Mouse (Mus musculus) intestine, embryonic 15.5 days (tissue): Measurements from ENCODE around the gene Slit3. TPM values are rescaled to one million over a fixed set of nuclear protein-coding genes. Genes with fewer than 3 reads are reported as not detected.

ENCODE experiments used
- ATAC-seq: fragments of 200-750 bp; cut with Nextera tagmentation; 2 replicates; pipeline ENCODE4 v1.8.0; 2017; ENCODE audit warnings: moderate TSS enrichment, moderate library complexity
- H3K27ac ChIP-seq: fragments of 300-500 bp; sonication (generic); 2 replicates; pipeline ENCODE4 v1.5.1; 2015; ENCODE audit warnings: mild to moderate bottlenecking, inconsistent platforms
- H3K27me3 ChIP-seq: fragments of 300-500 bp; sonication (generic); replicated peaks from 2 replicates; pipeline ENCODE4 v1.6.1; 2015; ENCODE audit warnings: inconsistent platforms
- H3K36me3 ChIP-seq: fragments of 300-500 bp; sonication (generic); 2 replicates; pipeline ENCODE4 v1.6.1; 2015; ENCODE audit warnings: inconsistent platforms
- H3K4me1 ChIP-seq: fragments of 300-500 bp; sonication (generic); replicated peaks from 2 replicates; pipeline ENCODE4 v1.6.1; 2015; ENCODE audit warnings: inconsistent platforms
- H3K4me2 ChIP-seq: fragments of 300-500 bp; sonication (generic); replicated peaks from 2 replicates; pipeline ENCODE4 v1.6.1; 2015; ENCODE audit warnings: mild to moderate bottlenecking, inconsistent platforms
- H3K4me3 ChIP-seq: fragments of 300-500 bp; sonication (generic); replicated peaks from 2 replicates; pipeline ENCODE4 v1.5.1; 2015; ENCODE audit warnings: inconsistent platforms
- H3K9ac ChIP-seq: fragments of 300-500 bp; sonication (generic); 2 replicates; pipeline ENCODE4 v1.6.1; 2015; ENCODE audit warnings: inconsistent platforms
- H3K9me3 ChIP-seq: fragments of 300-500 bp; sonication (generic); 2 replicates; pipeline ENCODE4 v1.6.1; 2016; ENCODE audit warnings: inconsistent platforms
- WGBS: fragments of 180-500 bp; shearing (Covaris S2); methylation state at CpG from one replicate; pipeline ENCODE4 v1.1.7; 2015; 5-methylcytosine and 5-hydroxymethylcytosine counted together
- polyA plus RNA-seq: library from polyadenylated mRNA; unstranded; fragments of >200 nt; fragmentation: Nextera tagmentation; extraction: Ambion mirVana; gene quantifications from 2 replicates; pipeline ENCODE4 v1.2.1, GENCODE M21; 2015

Slit3 gene
- polyA plus RNA-seq, 1 experiment from 2014 or later: 15.9 TPM

GRCm38 (mm10) chr11:35473617-35473996, 352.6 kb downstream of the Slit3 start:
- Histone ChIP-seq H3K9ac (no peak overlapping the region), H3K36me3 (no peaks in the 10 kb centered on the region), H3K4me2 (no peak overlapping the region), H3K4me1 (no peaks in the 10 kb centered on the region), H3K9me3 (no peaks in the 10 kb centered on the region), H3K4me3 (no peak overlapping the region), H3K27ac (no peak overlapping the region), H3K27me3 (no peaks in the 10 kb centered on the region)
- WGBS: 62% methylated on average over 5 of the region's 5 CpGs
- no peak for ATAC-seq

- Histone ChIP-seq H3K9ac (no peak overlapping the region), H3K27ac (no peak overlapping the region), H3K4me3 (no peak overlapping the region), H3K36me3 (no peaks in the 10 kb centered on the region), H3K4me2 (no peak overlapping the region), H3K9me3 (no peaks in the 10 kb centered on the region), H3K27me3 (no peaks in the 10 kb centered on the region), H3K4me1 (no peaks in the 10 kb centered on the region)
- WGBS: 54% methylated on average over 8 of the region's 8 CpGs
- no peak for ATAC-seq
These were observed 359.1 kb downstream of the Slit3 start for GRCm38 (mm10) chr11:35480146-35480545.

- WGBS: 81% methylated on average over 9 of the region's 9 CpGs
These were observed 360.8 kb downstream of the Slit3 start for GRCm38 (mm10) chr11:35481611-35482363.

GRCm38 (mm10) chr11:35487966-35488365, 366.9 kb downstream of the Slit3 start:
- WGBS: 88% methylated on average over 5 of the region's 5 CpGs
- no peak overlapping the region for H3K4me2 ChIP-seq
- H3K9ac ChIP-seq: no peak overlapping the region
- H3K27ac ChIP-seq: no peak overlapping the region
- H3K4me3 ChIP-seq: no peak overlapping the region
- no peaks in the 10 kb centered on the region for H3K36me3 ChIP-seq
- no peaks in the 10 kb centered on the region for H3K4me1 ChIP-seq
- no peak for ATAC-seq
- no peaks in the 10 kb centered on the region for H3K9me3 ChIP-seq
- no peaks in the 10 kb centered on the region for H3K27me3 ChIP-seq

More at GRCm38 (mm10) chr11:35481611-35482363, 360.8 kb downstream of the Slit3 start:
- Histone ChIP-seq H3K36me3 (no peaks in the 10 kb centered on the region), H3K4me2 (no peak overlapping the region), H3K4me3 (no peak overlapping the region), H3K9me3 (no peaks in the 10 kb centered on the region), H3K27me3 (no peaks in the 10 kb centered on the region), H3K27ac (no peak overlapping the region), H3K9ac (no peak overlapping the region), H3K4me1 (no peaks in the 10 kb centered on the region)
- ATAC-seq: no peak

- no peak overlapping the region for H3K4me3 ChIP-seq
- H3K9me3 ChIP-seq: no peaks in the 10 kb centered on the region
- no peaks in the 10 kb centered on the region for H3K27me3 ChIP-seq
- no peaks in the 10 kb centered on the region for H3K36me3 ChIP-seq
- H3K4me2 ChIP-seq: no peak overlapping the region
- no peak for ATAC-seq
- no peaks in the 10 kb centered on the region for H3K4me1 ChIP-seq
- WGBS: 65% methylated on average over 5 of the region's 5 CpGs
- no peak overlapping the region for H3K27ac ChIP-seq
- no peak overlapping the region for H3K9ac ChIP-seq
These were observed 370.7 kb downstream of the Slit3 start for GRCm38 (mm10) chr11:35491701-35492100.

GRCm38 (mm10) chr11:35496874-35497273, 375.9 kb downstream of the Slit3 start:
- no peak for ATAC-seq
- WGBS: 77% methylated on average over 10 of the region's 10 CpGs
- no peak overlapping the region for H3K4me3 ChIP-seq
- H3K4me1 ChIP-seq: no peaks in the 10 kb centered on the region
- no peaks in the 10 kb centered on the region for H3K36me3 ChIP-seq
- H3K27me3 ChIP-seq: no peaks in the 10 kb centered on the region
- H3K4me2 ChIP-seq: no peak overlapping the region
- no peaks in the 10 kb centered on the region for H3K9me3 ChIP-seq
- no peak overlapping the region for H3K27ac ChIP-seq
- no peak overlapping the region for H3K9ac ChIP-seq

- H3K4me1 ChIP-seq: no peaks in the 10 kb centered on the region
- ATAC-seq: no peak
- no peak overlapping the region for H3K9ac ChIP-seq
- 89% methylated on average over 8 of the region's 8 CpGs for WGBS
- H3K9me3 ChIP-seq: no peaks in the 10 kb centered on the region
- H3K27ac ChIP-seq: no peak overlapping the region
- H3K4me3 ChIP-seq: no peak overlapping the region
- H3K36me3 ChIP-seq: no peaks in the 10 kb centered on the region
- no peak overlapping the region for H3K4me2 ChIP-seq
- H3K27me3 ChIP-seq: no peaks in the 10 kb centered on the region
These were observed 376.9 kb downstream of the Slit3 start for GRCm38 (mm10) chr11:35497961-35498360.

- Histone ChIP-seq H3K9ac (no peak overlapping the region), H3K27ac (no peak overlapping the region), H3K4me1 (0 out of 2 replicates have a peak, but pooled peaks cover under 1% of the 10 kb centered on the region), H3K4me2 (no peak overlapping the region), H3K36me3 (no peaks in the 10 kb centered on the region), H3K27me3 (no peaks in the 10 kb centered on the region), H3K4me3 (no peak overlapping the region), H3K9me3 (no peaks in the 10 kb centered on the region)
- no peak for ATAC-seq
- 19% methylated on average over 3 of the region's 3 CpGs for WGBS
These were observed 381.1 kb downstream of the Slit3 start for GRCm38 (mm10) chr11:35502128-35502527.

- H3K9ac ChIP-seq: no peak overlapping the region
- no peaks in the 10 kb centered on the region for H3K9me3 ChIP-seq
- H3K4me2 ChIP-seq: no peak overlapping the region
- H3K4me3 ChIP-seq: no peak overlapping the region
- no peak for ATAC-seq
- no peaks in the 10 kb centered on the region for H3K27me3 ChIP-seq
- H3K27ac ChIP-seq: no peak overlapping the region
- H3K4me1 ChIP-seq: 0 out of 2 replicates have a peak, but pooled peaks cover 9% of the 10 kb centered on the region
- 55% methylated on average over 5 of the region's 5 CpGs for WGBS
- H3K36me3 ChIP-seq: no peaks in the 10 kb centered on the region
These were observed 383.0 kb downstream of the Slit3 start for GRCm38 (mm10) chr11:35504051-35504450.

GRCm38 (mm10) chr11:35504916-35505315, 383.9 kb downstream of the Slit3 start:
- H3K36me3 ChIP-seq: no peaks in the 10 kb centered on the region
- no peak overlapping the region for H3K27ac ChIP-seq
- no peaks in the 10 kb centered on the region for H3K27me3 ChIP-seq
- no peaks in the 10 kb centered on the region for H3K9me3 ChIP-seq
- WGBS: 61% methylated on average over 8 of the region's 8 CpGs
- no peak overlapping the region for H3K4me3 ChIP-seq
- H3K4me2 ChIP-seq: no peak overlapping the region
- H3K9ac ChIP-seq: no peak overlapping the region
- H3K4me1 ChIP-seq: 0 out of 2 replicates have a peak, but pooled peaks cover 9% of the 10 kb centered on the region
- no peak for ATAC-seq

GRCm38 (mm10) chr11:35505316-35505715, 384.3 kb downstream of the Slit3 start:
- no peaks in the 10 kb centered on the region for H3K27me3 ChIP-seq
- no peak for ATAC-seq
- no peaks in the 10 kb centered on the region for H3K9me3 ChIP-seq
- no peak overlapping the region for H3K9ac ChIP-seq
- H3K4me3 ChIP-seq: no peak overlapping the region
- 54% methylated on average over 4 of the region's 4 CpGs for WGBS
- H3K4me1 ChIP-seq: 0 out of 2 replicates have a peak, but pooled peaks cover 9% of the 10 kb centered on the region
- H3K27ac ChIP-seq: no peak overlapping the region
- no peaks in the 10 kb centered on the region for H3K36me3 ChIP-seq
- no peak overlapping the region for H3K4me2 ChIP-seq

GRCm38 (mm10) chr11:35505817-35506216, 384.8 kb downstream of the Slit3 start:
- Histone ChIP-seq H3K9me3 (no peaks in the 10 kb centered on the region), H3K27me3 (no peaks in the 10 kb centered on the region), H3K9ac (no peak overlapping the region), H3K4me3 (no peak overlapping the region), H3K27ac (no peak overlapping the region), H3K4me2 (no peak overlapping the region), H3K36me3 (no peaks in the 10 kb centered on the region), H3K4me1 (0 out of 2 replicates have a peak, but pooled peaks cover 9% of the 10 kb centered on the region)
- 0 out of 2 replicates have a peak, but pooled peaks have one; percentile 15 for ATAC-seq
- 51% methylated on average over 9 of the region's 9 CpGs for WGBS
